Mouse (Mus musculus): ENCODE measurements at regions not wholly inside any gene's neighbourhood (a gene's known extent, or its start where the extent isn't known, plus 50 kb on each side); places are given as distances from the start of the nearest gene placed in this dataset.

- TF ChIP-seq CTCF (conservative IDR thresholded peaks at IDR 0.05; ENCODE audit: insufficient read depth, insufficient read length, low read depth, low read length) (no peak), POLR2A (IDR thresholded peaks at IDR 0.05; ENCODE audit: low read depth, low read length) (no peak)
Observed at GRCm38 (mm10) chr13:39950203-39950602, 411.0 kb downstream of the Ofcc1 start.

All from kidney, adult 2 months (tissue).